In genomic region chr4:98817184-98817911, GRCm38 (mm10) we compare ENCODE assay signal across 9 mouse cellular contexts. TPM values are rescaled to one million over a fixed set of nuclear protein-coding genes. Genes with fewer than 3 reads are reported as not detected.
DNase-seq lines count a peak whose midpoint lies in the region; ATAC-seq and TF ChIP-seq lines count a peak whose summit lies in the region.
"Had no signal": no experiment of that assay in that cellular context is flagged by ENCODE, and none has a peak within 500 bp of the region (broad histone marks: within the 10 kb centered on the region; RNA-seq: fewer than 3 reads in every experiment).

Gene Kank4, minus strand, starts transcription at chr4:98817537.

- H3K36me3 ChIP-seq in embryonic facial prominence, embryonic 14.5 days (ENCODE audit: control insufficient read depth, insufficient read depth, low read length): no peaks in the 10 kb centered on the region
- H3K36me3 ChIP-seq in heart, embryonic 16.5 days (ENCODE audit: control insufficient read depth, insufficient read depth): no peaks in the 10 kb centered on the region
- H3K36me3 ChIP-seq in stomach, embryonic 14.5 days (ENCODE audit: control insufficient read depth, insufficient read depth, low read length): no peaks in the 10 kb centered on the region

- H3K4me2 ChIP-seq in embryonic facial prominence, embryonic 14.5 days (ENCODE audit: low read depth, low read length): peak within 1 kb of the TSS; percentile 95
- H3K4me2 ChIP-seq in heart, embryonic 16.5 days (ENCODE audit: low read depth, low read length): peak within 1 kb of the TSS; percentile 99
- peak within 1 kb of the TSS; percentile 94 for H3K4me2 ChIP-seq in stomach, embryonic 14.5 days (replicated peaks; ENCODE audit: low read depth, low read length)

- ATAC-seq in embryonic facial prominence, embryonic 14.5 days (ENCODE audit: low read depth): peak; percentile 85
- ATAC-seq in heart, embryonic 16.5 days (replicated peaks; ENCODE audit: extremely low read depth, insufficient read depth, low FRiP score): peak; percentile 65
- peak; percentile 78 for ATAC-seq in stomach, embryonic 14.5 days (ENCODE audit: insufficient number of reproducible peaks, insufficient read depth, low FRiP score, low read depth)
- no peak for ATAC-seq in megakaryocyte-erythroid progenitor cell, adult 5-6 weeks (replicated peaks; ENCODE audit: low FRiP score, low TSS enrichment, poor library complexity, severe bottlenecking)

- no peak for TF ChIP-seq CTCF in left cerebral cortex, adult 2 months (IDR thresholded peaks at IDR 0.05)

- no peaks in the 10 kb centered on the region for H3K27me3 ChIP-seq in embryonic facial prominence, embryonic 14.5 days (replicated peaks; ENCODE audit: control insufficient read depth, insufficient read depth, low read length)
- peaks cover 20% of the 10 kb centered on the region for H3K27me3 ChIP-seq in heart, embryonic 16.5 days (ENCODE audit: control insufficient read depth, insufficient read depth, low read length)
- no peaks in the 10 kb centered on the region for H3K27me3 ChIP-seq in stomach, embryonic 14.5 days (ENCODE audit: control insufficient read depth, insufficient read depth, low read length)

- WGBS in embryonic facial prominence, embryonic 14.5 days: under 1% methylated on average over 49 of the region's 72 CpGs
- WGBS in heart, embryonic 16.5 days: under 1% methylated on average over 72 of the region's 72 CpGs
- under 1% methylated on average over 69 of the region's 72 CpGs for WGBS in stomach, embryonic 14.5 days

- peaks cover 24% of the 10 kb centered on the region for H3K4me1 ChIP-seq in embryonic facial prominence, embryonic 14.5 days (ENCODE audit: control insufficient read depth, insufficient read depth, low read length)
- peaks cover 3% of the 10 kb centered on the region; the same call in 1 of the 2 replicates for H3K4me1 ChIP-seq in heart, embryonic 16.5 days (ENCODE audit: control insufficient read depth, insufficient read depth, low read length)
- H3K4me1 ChIP-seq in stomach, embryonic 14.5 days (ENCODE audit: control insufficient read depth, insufficient read depth, low read length): peaks cover 14% of the 10 kb centered on the region; the same call in 1 of the 2 replicates

- peak in 1 of 2 experiments; percentile 16 for DNase-seq in left cerebral cortex, adult 2 months (ENCODE audit: extremely low spot score in 1 of 2, low spot score in 2 of 2)
- DNase-seq in left cerebral cortex, adult 9 months (ENCODE audit: low spot score in 2 of 2): no peak
- DNase-seq in embryonic facial prominence, embryonic 14.5 days (ENCODE audit: low spot score): peak; percentile 90
- DNase-seq in kidney, postnatal 10 days: peak; percentile 82
- DNase-seq in lung, postnatal 25 days (ENCODE audit: low spot score): peak; percentile 44

- peak within 1 kb of the TSS; percentile 79 for H3K9ac ChIP-seq in embryonic facial prominence, embryonic 14.5 days (ENCODE audit: low read depth, low read length)
- peak within 1 kb of the TSS; percentile 81 for H3K9ac ChIP-seq in heart, embryonic 16.5 days (ENCODE audit: low read length)
- H3K9ac ChIP-seq in stomach, embryonic 14.5 days (replicated peaks; ENCODE audit: low read depth, low read length): peak within 1 kb of the TSS; percentile 79

- H3K27ac ChIP-seq in left cerebral cortex, adult 2 months: peak within 1 kb of the TSS; percentile 9
- H3K27ac ChIP-seq in embryonic facial prominence, embryonic 14.5 days (replicated peaks; ENCODE audit: low read depth, low read length): peak within 1 kb of the TSS; percentile 71
- peak within 1 kb of the TSS; percentile 28; the same call in 1 of the 2 replicates for H3K27ac ChIP-seq in heart, embryonic 16.5 days (ENCODE audit: low read length)
- H3K27ac ChIP-seq in stomach, embryonic 14.5 days (ENCODE audit: low read length): peak within 1 kb of the TSS; percentile 66

- intact Hi-C loops in left cerebral cortex, adult 2 months (cut with DNase I): no loop called here

- H3K4me3 ChIP-seq in left cerebral cortex, adult 2 months: peak within 1 kb of the TSS; percentile 60
- peak within 1 kb of the TSS; percentile 79 for H3K4me3 ChIP-seq in embryonic facial prominence, embryonic 14.5 days (ENCODE audit: low read depth, low read length)
- peak within 1 kb of the TSS; percentile 71 for H3K4me3 ChIP-seq in heart, embryonic 16.5 days (ENCODE audit: low read length)
- peak within 1 kb of the TSS; percentile 82 for H3K4me3 ChIP-seq in stomach, embryonic 14.5 days (ENCODE audit: low read depth, low read length)

- no peaks in the 10 kb centered on the region for H3K9me3 ChIP-seq in embryonic facial prominence, embryonic 14.5 days (ENCODE audit: control insufficient read depth, low read length)
- no peaks in the 10 kb centered on the region for H3K9me3 ChIP-seq in heart, embryonic 16.5 days (replicated peaks; ENCODE audit: control insufficient read depth, low read length)
- H3K9me3 ChIP-seq in stomach, embryonic 14.5 days (ENCODE audit: control insufficient read depth, low read depth, low read length): no peaks in the 10 kb centered on the region

RNA-seq across cellular contexts. Expression of gene Kank4, which starts in this region (rescaled TPM):
- total RNA-seq in left cerebral cortex, adult 2 months (2021): 1 to 10 TPM; 2.5 to 3.0 TPM
- 2.6 and 3.1 TPM in 2 replicates for polyA plus RNA-seq in embryonic facial prominence, embryonic 14.5 days (2014; fragmentation: Nextera tagmentation; extraction: Ambion mirVana)
- polyA plus RNA-seq in heart, embryonic 16.5 days (2015; fragmentation: Nextera tagmentation; extraction: Ambion mirVana): 0.50 and 0.75 TPM in 2 replicates
- polyA plus RNA-seq in stomach, embryonic 14.5 days (2014; fragmentation: Nextera tagmentation; extraction: Ambion mirVana): 4.1 and 4.4 TPM in 2 replicates
- not detected in 2 replicates for total RNA-seq in megakaryocyte-erythroid progenitor cell, adult 5-6 weeks (2014; fragmentation: Nextera tagmentation)
- not detected in 2 replicates for total RNA-seq in megakaryocyte-erythroid progenitor cell, adult 5-6 weeks (2017)
- total RNA-seq: MEL had no signal

Comparison
In these comparisons a context has a peak if more than half of its experiments do, and no peak if none do; other contexts are left out.
1. Peak in ATAC-seq, H3K4me3 ChIP-seq, H3K27ac ChIP-seq, H3K9ac ChIP-seq and H3K4me2 ChIP-seq in heart, embryonic 16.5 days; RNA of the gene not detected or under 1 TPM.
2. DNase-seq: peak in embryonic facial prominence, embryonic 14.5 days (single experiment), kidney, postnatal 10 days (single experiment) and lung, postnatal 25 days (single experiment); none in left cerebral cortex, adult 9 months (0 of 2).
3. H3K27ac ChIP-seq: peak in every context shown above with its lines; median percentile 71 in embryonic facial prominence, embryonic 14.5 days; 66 in stomach, embryonic 14.5 days; 28 in heart, embryonic 16.5 days; 9 in left cerebral cortex, adult 2 months.
4. Peak in every context shown above with its lines, with median percentiles within 50 percentile points of each other: H3K4me3 ChIP-seq, H3K4me2 ChIP-seq and H3K9ac ChIP-seq.